Mouse (Mus musculus): Measurements from ENCODE around the gene Psmg4. TPM values are rescaled to one million over a fixed set of nuclear protein-coding genes. Genes with fewer than 3 reads are reported as not detected.

Psmg4 gene
- total RNA-seq, 2 experiments from 2014 or later, result 32.2 to 33.2 TPM

DNA sequence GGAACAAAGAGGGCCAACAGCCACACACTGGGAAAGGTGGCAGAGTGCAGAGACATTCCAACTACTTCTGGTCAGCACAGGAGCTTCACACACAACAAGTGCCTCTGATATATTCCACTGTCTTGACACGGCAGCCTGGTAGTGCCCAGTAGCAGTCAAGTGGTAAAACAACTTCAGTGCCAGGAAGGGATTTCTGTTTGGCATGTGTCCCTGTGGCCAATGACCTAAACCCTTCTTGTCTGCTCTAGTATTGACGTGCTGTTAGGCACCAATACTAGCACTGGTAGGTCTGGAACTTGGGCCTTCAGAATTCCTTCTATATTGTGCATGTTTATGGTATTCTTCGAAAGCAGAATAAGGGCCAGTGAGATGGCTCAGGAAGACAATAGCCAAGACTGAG, 42.5 kb downstream of the Psmg4 start:
- no peak for DNase-seq

DNA sequence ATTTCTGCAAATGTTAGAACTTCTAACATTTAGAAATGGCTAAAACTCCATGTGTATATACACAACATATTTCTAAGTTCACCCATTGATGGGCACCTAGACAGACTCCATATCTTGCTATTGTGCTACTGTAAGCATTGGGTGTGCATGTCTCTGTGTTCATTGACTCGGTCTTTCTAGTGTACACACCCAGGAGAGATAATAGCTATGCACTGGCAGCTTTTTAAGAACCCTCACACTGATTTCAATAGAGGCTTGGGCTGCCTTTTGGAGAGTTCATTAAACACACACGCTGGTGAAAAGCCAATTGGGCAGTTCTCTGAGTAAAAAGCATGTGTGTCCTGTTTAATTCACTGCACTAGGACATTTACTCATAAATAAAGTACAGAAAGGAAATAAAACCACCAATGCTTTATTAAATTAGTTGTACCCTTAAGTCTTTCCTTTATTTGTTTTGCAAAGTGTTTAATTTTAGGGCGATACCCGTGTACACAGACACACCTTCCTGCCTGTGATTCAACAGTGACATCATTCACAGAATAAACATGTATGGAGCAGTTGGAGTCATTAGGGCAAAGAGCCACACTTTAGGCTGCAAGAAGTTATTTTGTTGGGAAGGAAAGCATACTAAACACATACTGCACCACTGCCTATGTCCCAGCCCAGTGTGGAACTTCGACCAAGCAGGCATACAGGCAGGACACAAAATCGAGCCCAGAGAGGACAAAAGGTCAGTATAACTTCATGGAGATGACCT, 45.1 kb downstream of the Psmg4 start:
- no peak for DNase-seq

DNA sequence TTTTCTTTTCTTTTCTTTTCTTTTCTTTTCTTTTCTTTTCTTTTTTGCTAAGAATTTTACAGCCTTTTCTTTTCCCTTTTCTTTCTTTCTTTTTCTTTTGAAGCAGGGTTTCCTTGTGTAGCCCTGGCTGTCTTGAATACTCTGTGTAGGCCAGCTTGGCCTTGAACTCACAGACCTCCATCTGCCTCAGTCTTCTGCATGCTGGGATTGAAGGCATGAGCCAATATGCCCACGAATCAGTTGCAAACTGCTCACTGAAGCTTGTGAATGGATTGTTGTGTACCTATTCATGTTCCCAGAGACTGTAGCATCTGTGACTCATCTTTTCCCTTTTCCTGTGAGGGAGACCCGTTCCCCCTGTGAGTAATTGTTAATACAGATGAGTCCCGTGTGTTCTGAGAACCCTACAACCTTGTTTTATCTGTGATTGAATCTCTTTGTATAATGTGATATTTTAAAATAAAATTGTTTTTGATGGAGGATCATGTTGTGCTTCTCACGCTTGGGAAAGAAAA, 48.6 kb downstream of the Psmg4 start:
- no peak for DNase-seq

DNA sequence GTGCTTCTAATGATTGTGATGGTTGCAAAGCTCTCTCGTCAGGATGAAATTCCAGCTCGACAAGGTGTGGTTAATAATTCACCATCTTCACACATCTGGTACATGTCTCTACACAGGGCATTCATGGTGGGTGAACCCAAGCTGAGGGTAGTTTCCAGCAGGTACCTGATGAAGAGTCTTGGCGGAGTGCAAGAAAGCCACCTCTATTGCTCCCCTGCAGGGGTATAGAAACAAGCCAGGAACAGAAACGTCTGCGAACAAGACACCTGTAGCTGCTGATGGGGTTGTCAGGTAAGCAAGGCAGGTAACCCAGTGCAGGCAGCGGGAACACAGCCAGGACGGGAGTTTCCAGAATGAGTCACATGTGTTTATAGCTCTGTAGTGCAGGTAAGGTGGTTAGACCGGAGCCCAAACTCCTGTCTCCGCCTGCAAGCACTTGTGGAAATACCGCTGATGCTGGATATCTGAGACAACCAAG, 50.0 kb downstream of the Psmg4 start:
- no peak for DNase-seq

DNA sequence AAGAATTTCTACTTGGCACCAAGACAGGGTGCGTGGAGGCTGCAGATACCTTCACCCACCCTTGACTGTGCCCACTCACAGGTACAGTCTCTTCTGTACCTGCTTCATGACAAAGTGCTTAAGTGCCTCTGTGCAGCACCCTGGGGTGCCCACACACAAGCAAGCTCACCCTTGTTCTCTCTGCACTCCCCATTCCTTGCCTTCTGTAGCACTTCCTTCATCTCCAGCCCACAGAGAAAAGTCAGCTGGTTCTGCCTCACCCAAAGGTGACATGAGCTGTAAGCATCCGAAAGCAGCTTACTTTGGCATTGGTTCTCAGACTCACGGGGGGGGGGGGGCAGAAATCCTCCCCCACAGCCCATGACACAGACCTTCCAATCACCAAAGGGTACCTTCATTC, 52.1 kb downstream of the Psmg4 start:
- DNase-seq, result no peak

DNA sequence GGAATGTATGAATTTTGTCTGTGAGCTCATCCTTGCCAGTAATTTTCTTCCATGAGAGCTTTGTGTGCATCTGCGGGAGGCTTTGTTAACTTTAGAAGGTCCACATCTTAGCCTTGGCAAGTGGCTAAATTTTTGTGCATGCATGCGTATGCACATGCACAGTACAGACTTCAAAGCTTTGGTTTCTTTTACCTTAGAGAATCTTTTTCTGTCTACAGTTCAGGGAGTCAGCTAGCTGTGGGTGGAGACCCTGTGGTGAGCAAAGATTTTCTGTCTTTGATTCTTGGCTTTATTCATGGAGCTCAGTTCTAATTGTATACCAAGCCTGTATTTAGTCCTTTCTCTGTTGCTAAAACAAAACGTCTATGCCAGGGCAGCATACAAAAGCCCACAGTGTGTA, 56.0 kb downstream of the Psmg4 start:
- no peak for DNase-seq

DNA sequence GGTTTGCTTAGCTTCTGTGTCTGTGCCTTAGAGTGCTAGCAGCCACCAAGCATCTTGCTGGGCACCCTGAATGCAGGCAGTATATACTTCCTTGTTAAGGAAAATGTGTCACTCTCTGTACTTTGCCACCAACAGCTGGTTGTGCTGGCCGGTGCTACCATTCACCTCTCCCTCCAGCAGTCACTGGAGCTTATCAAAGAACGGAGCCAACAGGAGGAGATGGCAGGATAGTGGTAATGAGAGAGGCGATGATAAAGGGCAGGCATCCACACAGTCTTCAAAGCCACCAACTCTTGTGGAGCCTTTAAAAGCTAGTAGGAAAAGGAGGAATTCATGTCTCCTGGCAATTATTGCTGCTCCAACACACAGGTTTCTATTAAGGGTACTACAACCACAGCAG, 57.0 kb downstream of the Psmg4 start:
- DNase-seq, result no peak

DNA sequence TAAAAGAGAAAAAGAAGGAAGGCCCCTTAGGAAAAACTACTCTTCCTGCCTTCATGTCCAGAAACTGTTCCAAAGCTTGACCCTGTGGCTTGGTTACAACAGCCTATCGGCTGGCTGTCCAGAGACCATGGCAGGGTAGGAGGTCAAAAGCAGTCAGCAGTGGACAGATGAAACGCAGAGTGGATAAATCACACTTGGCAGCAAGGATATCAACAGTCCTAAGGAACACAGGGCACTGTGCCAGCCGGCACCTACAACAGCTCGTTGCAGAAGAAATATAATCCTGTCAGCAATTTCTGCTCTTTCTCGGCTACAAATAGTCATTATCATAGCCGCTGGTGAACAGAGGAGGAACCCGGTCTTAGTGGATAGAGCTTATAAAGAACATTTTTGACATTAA, 60.2 kb downstream of the Psmg4 start:
- DNase-seq, result peak; percentile 37

DNA sequence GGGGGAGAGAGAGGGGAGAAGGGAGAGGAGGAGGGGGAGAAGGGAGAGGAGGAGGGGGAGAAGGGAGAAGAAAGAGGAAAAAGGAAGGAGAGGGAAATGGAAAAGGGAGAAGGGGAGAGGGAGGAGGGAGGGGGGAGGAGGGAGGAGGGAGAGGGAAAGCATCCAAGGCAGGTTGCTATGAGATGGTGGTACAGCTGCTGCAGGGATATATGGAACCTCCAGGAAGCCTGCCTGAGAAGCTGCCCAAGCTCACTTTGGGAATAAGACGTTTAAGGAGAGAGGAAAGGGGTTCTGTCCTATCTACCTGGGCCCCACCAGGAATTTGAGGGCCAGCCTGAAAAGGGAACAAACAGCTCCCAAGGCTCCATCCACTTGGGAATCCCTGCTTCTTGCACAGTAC, 64.2 kb downstream of the Psmg4 start:
- DNase-seq, result no peak

Other genes starting within 250 kb of the Psmg4 start
- 10 to 100 TPM; 13.6 to 16.8 TPM for gene Nqo2, start 198.3 kb upstream of the Psmg4 start, total RNA-seq (2021)
- gene Ripk1, start 160.6 kb upstream of the Psmg4 start, total RNA-seq (2021), result 10 to 100 TPM in 1 of 2 experiments, 1 to 10 TPM in 1; 8.5 to 11.2 TPM
- gene Serpinb6a, start 160.2 kb upstream of the Psmg4 start, total RNA-seq (2021), result 10 to 100 TPM; 68.8 to 77.6 TPM
- gene Bphl, start 125.4 kb upstream of the Psmg4 start, total RNA-seq (2021), result 10 to 100 TPM; 21.3 to 26.5 TPM
- 10 to 100 TPM; 44.4 to 49.4 TPM for gene Tubb2a, start 85.0 kb upstream of the Psmg4 start, total RNA-seq (2021)
- 10 to 100 TPM; 17.1 to 20.5 TPM for gene Tubb2b, start 32.5 kb upstream of the Psmg4 start, total RNA-seq (2021)
- 10 to 100 TPM; 10.3 to 10.9 TPM for gene Slc22a23, start 182.2 kb downstream of the Psmg4 start, total RNA-seq (2021)